Mouse (Mus musculus): ENCODE measurements around the gene Rnf126. TPM values are rescaled to one million over a fixed set of nuclear protein-coding genes. Genes with fewer than 3 reads are reported as not detected.
A peak's percentile ranks its signal among the peaks of the same experiment; 100 is the strongest.

Rnf126 gene
- polyA plus RNA-seq, 1 experiment from 2014 or later = 91.6 TPM

DNA sequence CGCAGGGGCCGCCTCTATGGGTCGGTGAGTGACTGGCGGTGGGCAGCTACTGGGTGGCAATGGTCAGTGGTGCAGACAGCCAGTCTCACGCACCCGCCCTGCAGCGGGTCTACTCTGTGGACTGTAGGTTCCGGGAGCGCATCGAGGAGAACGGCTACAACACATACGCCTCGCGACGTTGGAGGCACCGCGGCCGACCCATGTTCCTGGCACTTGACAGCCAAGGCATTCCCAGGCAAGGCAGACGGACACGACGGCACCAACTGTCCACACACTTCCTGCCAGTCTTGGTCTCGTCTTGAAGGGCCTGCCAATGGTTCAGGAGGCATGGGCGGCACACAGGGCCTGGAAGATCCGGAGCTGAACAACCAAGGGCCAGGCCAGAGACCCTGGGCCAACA, 10.1 kb downstream of the Rnf126 start:
- no peak overlapping the region for H3K27ac ChIP-seq
- no peak for ATAC-seq
- WGBS = 89% methylated on average over 24 of the region's 24 CpGs
- H3K4me3 ChIP-seq (replicated peaks) = no peak overlapping the region
- H3K9me3 ChIP-seq = no peaks in the 10 kb centered on the region
- no peaks in the 10 kb centered on the region for H3K27me3 ChIP-seq (replicated peaks)
- peaks cover 9% of the 10 kb centered on the region for H3K4me1 ChIP-seq (replicated peaks)
- H3K36me3 ChIP-seq = peaks cover 38% of the 10 kb centered on the region
- no peak overlapping the region for H3K4me2 ChIP-seq (replicated peaks)
- no peak overlapping the region for H3K9ac ChIP-seq

- no peaks in the 10 kb centered on the region for H3K9me3 ChIP-seq
- H3K4me2 ChIP-seq (replicated peaks) = no peak overlapping the region
- H3K27me3 ChIP-seq (replicated peaks) = no peaks in the 10 kb centered on the region
- peaks cover 30% of the 10 kb centered on the region for H3K36me3 ChIP-seq
- ATAC-seq = no peak
- H3K9ac ChIP-seq = no peak overlapping the region
- no peak overlapping the region for H3K27ac ChIP-seq
- H3K4me3 ChIP-seq (replicated peaks) = no peak overlapping the region
- 80% methylated on average over 3 of the region's 3 CpGs for WGBS
- peaks cover 9% of the 10 kb centered on the region for H3K4me1 ChIP-seq (replicated peaks)
These were observed 10.9 kb downstream of the Rnf126 start for GRCm38 (mm10) chr10:79755854-79756253.

DNA sequence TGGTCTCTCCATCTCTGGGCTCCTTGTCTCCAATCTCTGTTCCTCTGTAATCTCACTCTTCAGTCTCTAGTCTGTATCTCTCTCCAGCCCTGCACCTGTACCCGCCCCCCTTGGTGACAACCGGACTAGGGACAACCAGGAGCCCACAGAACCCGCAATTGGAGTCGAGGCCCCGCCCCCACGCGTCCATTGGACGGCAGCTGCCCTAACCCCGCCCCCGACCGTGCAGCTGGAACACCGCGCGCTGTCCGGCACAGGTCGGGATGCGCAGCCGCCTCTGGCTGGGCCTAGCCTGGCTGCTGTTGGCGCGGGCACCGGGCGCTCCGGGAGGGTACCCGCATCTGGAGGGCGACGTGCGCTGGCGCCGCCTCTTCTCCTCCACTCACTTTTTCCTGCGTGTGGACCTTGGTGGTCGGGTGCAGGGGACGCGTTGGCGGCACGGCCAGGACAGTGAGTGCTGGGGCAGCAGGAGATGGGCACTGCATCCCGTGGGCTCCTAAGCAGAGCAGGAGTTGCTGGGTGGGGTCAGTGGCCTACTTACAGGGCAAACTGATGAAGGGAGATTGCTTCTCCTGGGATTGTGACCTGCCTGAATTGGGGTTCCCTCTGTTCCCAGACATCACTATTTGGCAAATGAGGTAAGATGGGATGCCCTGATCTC, 11.8 kb downstream of the Rnf126 start, which contains the start of gene Fgf22:
TSS of gene Fgf22 (plus strand) at position 221 of the 661 bp plus-strand sequence.
- Histone ChIP-seq H3K4me3 (replicated peaks) (peak within 1 kb of the TSS; percentile 29), H3K4me1 (replicated peaks) (peaks cover 9% of the 10 kb centered on the region), H3K4me2 (replicated peaks) (peak within 1 kb of the TSS; percentile 65), H3K36me3 (peaks cover 21% of the 10 kb centered on the region), H3K27ac (no peak within 1 kb of the TSS), H3K9me3 (no peaks in the 10 kb centered on the region), H3K27me3 (replicated peaks) (no peaks in the 10 kb centered on the region), H3K9ac (peak within 1 kb of the TSS; percentile 43)
- 1% methylated on average over 36 of the region's 36 CpGs for WGBS
- peak; percentile 86 for ATAC-seq

DNA sequence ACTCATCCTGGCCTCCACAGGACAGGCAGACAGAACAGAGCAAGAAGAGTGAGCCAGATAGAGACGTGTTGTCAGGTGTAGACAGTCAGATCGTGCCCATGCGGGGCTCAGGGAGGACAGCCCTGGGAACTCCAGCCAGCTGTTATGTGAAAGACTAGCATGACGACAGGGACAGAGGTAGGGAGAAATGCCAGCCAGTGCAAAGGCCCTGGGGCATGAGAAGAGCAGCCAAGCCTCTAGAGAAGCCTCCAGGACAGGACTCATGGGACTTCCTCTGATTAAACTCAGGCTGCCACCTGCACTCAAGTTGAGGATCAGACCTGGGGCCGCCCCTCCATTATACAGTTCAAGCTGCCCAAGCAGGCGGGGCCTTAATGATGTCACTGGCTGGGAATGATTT, 18.3 kb downstream of the Rnf126 start:
- H3K36me3 ChIP-seq = peaks cover 4% of the 10 kb centered on the region; the same call in 1 of the 2 replicates
- H3K9me3 ChIP-seq = no peaks in the 10 kb centered on the region
- no peak for ATAC-seq
- peaks cover 12% of the 10 kb centered on the region; the same call in 1 of the 2 replicates for H3K4me1 ChIP-seq (replicated peaks)
- H3K4me2 ChIP-seq (replicated peaks) = no peak overlapping the region
- H3K4me3 ChIP-seq (replicated peaks) = no peak overlapping the region
- H3K27me3 ChIP-seq (replicated peaks) = no peaks in the 10 kb centered on the region
- no peak overlapping the region for H3K9ac ChIP-seq
- WGBS = 85% methylated on average over 6 of the region's 6 CpGs
- no peak overlapping the region for H3K27ac ChIP-seq

DNA sequence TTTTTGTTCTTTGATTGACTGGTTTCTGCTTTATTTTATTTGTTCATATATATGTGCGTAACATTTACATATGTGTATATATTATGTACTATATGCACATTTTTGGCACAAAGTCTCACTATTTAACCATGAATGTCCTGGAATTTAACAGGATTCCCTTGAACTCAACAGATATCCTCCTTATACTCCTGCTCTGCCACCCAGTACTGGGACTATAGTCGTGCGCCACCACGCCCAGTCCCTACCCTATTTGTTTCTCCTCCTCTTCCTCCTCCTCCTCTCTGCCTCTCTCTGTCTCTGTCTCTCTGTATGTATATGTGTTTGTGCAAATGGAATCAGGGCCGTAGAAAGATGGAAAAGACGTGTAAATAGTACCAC, 20.0 kb downstream of the Rnf126 start:
- ATAC-seq = peak; percentile 72
- H3K4me2 ChIP-seq (replicated peaks) = peak overlapping the region; percentile 57
- peaks cover 12% of the 10 kb centered on the region; the same call in 1 of the 2 replicates for H3K4me1 ChIP-seq (replicated peaks)
- H3K27me3 ChIP-seq (replicated peaks) = no peaks in the 10 kb centered on the region
- no peaks in the 10 kb centered on the region for H3K9me3 ChIP-seq
- H3K4me3 ChIP-seq (replicated peaks) = no peak overlapping the region; the same call in 1 of the 2 replicates
- peak overlapping the region; percentile 39; the same call in 1 of the 2 replicates for H3K9ac ChIP-seq
- H3K27ac ChIP-seq = no peak overlapping the region
- WGBS = 20% methylated on average over 6 of the region's 6 CpGs
- peaks cover 19% of the 10 kb centered on the region for H3K36me3 ChIP-seq

GRCm38 (mm10) chr10:79745898-79746773, 20.6 kb downstream of the Rnf126 start, which contains the start of gene Polrmt:
TSS of gene Polrmt (minus strand) at chr10:79746581.
- H3K9me3 ChIP-seq = peaks cover 3% of the 10 kb centered on the region
- H3K4me1 ChIP-seq (replicated peaks) = peaks cover 12% of the 10 kb centered on the region; the same call in 1 of the 2 replicates
- H3K4me2 ChIP-seq (replicated peaks) = peak within 1 kb of the TSS; percentile 57
- H3K27me3 ChIP-seq (replicated peaks) = no peaks in the 10 kb centered on the region
- peaks cover 26% of the 10 kb centered on the region for H3K36me3 ChIP-seq
- peak within 1 kb of the TSS; percentile 52 for H3K4me3 ChIP-seq (replicated peaks)
- peak within 1 kb of the TSS; percentile 53 for H3K9ac ChIP-seq
- peak; percentile 98 for ATAC-seq
- 2% methylated on average over 38 of the region's 38 CpGs for WGBS
- no peak within 1 kb of the TSS for H3K27ac ChIP-seq

DNA sequence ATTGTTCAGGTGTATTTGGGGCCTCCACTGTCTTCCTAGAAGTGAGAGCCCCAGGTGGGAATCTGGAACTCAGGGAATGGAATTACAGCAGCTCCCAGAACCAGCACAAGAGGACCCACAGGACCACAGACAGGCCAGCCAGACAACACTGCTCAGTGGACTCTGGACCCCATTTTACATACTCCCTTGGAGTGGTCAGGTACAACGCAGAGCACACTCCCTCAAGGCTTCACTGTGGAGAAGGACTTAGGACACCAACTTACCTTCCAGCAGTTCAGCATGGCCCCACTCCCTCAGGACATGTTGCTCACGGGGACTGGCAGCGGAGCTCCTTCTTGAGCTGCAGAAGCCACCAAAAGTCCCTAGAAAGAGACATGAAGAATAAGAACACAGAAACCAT, 21.3 kb downstream of the Rnf126 start:
- H3K4me1 ChIP-seq (replicated peaks) = peaks cover 12% of the 10 kb centered on the region; the same call in 1 of the 2 replicates
- H3K27ac ChIP-seq = no peak overlapping the region
- peak overlapping the region; percentile 56 for H3K4me2 ChIP-seq (replicated peaks)
- H3K4me3 ChIP-seq (replicated peaks) = peak overlapping the region; percentile 52
- H3K36me3 ChIP-seq = peaks cover 33% of the 10 kb centered on the region
- no peaks in the 10 kb centered on the region for H3K27me3 ChIP-seq (replicated peaks)
- no peak overlapping the region for H3K9ac ChIP-seq
- H3K9me3 ChIP-seq = peaks cover 7% of the 10 kb centered on the region
- peak; percentile 20; the same call in 1 of the 2 replicates for ATAC-seq
- WGBS = 91% methylated on average over 3 of the region's 3 CpGs

- H3K4me1 ChIP-seq (replicated peaks) = peaks cover 12% of the 10 kb centered on the region; the same call in 1 of the 2 replicates
- H3K4me2 ChIP-seq (replicated peaks) = no peak overlapping the region
- peaks cover 18% of the 10 kb centered on the region for H3K9me3 ChIP-seq
- 93% methylated on average over 15 of the region's 15 CpGs for WGBS
- no peak overlapping the region for H3K4me3 ChIP-seq (replicated peaks)
- H3K9ac ChIP-seq = no peak overlapping the region
- ATAC-seq = no peak
- peaks cover 49% of the 10 kb centered on the region for H3K36me3 ChIP-seq
- H3K27me3 ChIP-seq (replicated peaks) = no peaks in the 10 kb centered on the region
- no peak overlapping the region for H3K27ac ChIP-seq
These were observed 22.9 kb downstream of the Rnf126 start for GRCm38 (mm10) chr10:79743650-79744365.

- peaks cover 12% of the 10 kb centered on the region; the same call in 1 of the 2 replicates for H3K4me1 ChIP-seq (replicated peaks)
- no peak for ATAC-seq
- no peak overlapping the region for H3K9ac ChIP-seq
- H3K9me3 ChIP-seq = peaks cover 22% of the 10 kb centered on the region
- WGBS = 91% methylated on average over 11 of the region's 11 CpGs
- H3K27me3 ChIP-seq (replicated peaks) = no peaks in the 10 kb centered on the region
- peaks cover 55% of the 10 kb centered on the region for H3K36me3 ChIP-seq
- no peak overlapping the region for H3K4me2 ChIP-seq (replicated peaks)
- no peak overlapping the region for H3K4me3 ChIP-seq (replicated peaks)
- H3K27ac ChIP-seq = no peak overlapping the region
These were observed 23.6 kb downstream of the Rnf126 start for GRCm38 (mm10) chr10:79743161-79743560.

DNA sequence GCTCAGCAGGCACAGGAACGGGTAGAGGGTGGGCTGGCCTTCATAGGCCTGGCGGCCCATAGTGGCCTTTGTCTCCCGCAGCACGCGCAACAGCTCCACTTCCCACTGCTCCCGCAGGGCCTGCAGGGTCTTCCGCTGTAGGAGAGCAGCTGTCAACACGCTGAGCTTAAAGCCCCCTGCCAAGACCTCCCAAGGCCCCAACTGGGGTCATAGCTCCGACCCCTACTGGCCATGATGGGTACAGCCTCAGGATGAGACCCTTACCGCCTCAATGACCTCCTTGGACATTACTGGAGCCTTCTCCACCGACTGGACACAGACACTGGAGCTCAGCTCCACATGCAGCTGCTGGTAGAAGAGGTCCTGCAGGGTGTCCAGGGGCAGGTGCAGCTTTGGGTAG, 25.9 kb downstream of the Rnf126 start:
- no peaks in the 10 kb centered on the region; the same call in 1 of the 2 replicates for H3K27me3 ChIP-seq (replicated peaks)
- WGBS = 79% methylated on average over 11 of the region's 11 CpGs
- H3K9ac ChIP-seq = no peak overlapping the region
- peaks cover 78% of the 10 kb centered on the region for H3K36me3 ChIP-seq
- H3K4me2 ChIP-seq (replicated peaks) = no peak overlapping the region
- H3K27ac ChIP-seq = no peak overlapping the region
- ATAC-seq = no peak
- no peak overlapping the region for H3K4me3 ChIP-seq (replicated peaks)
- peaks cover 22% of the 10 kb centered on the region for H3K9me3 ChIP-seq
- H3K4me1 ChIP-seq (replicated peaks) = peaks cover 6% of the 10 kb centered on the region; the same call in 1 of the 2 replicates

- H3K27me3 ChIP-seq (replicated peaks) = no peaks in the 10 kb centered on the region; the same call in 1 of the 2 replicates
- no peak overlapping the region for H3K4me3 ChIP-seq (replicated peaks)
- H3K4me2 ChIP-seq (replicated peaks) = no peak overlapping the region
- no peaks in the 10 kb centered on the region for H3K4me1 ChIP-seq (replicated peaks)
- H3K36me3 ChIP-seq = peaks cover 93% of the 10 kb centered on the region
- H3K27ac ChIP-seq = no peak overlapping the region
- peaks cover 22% of the 10 kb centered on the region for H3K9me3 ChIP-seq
- WGBS = 98% methylated on average over 28 of the region's 28 CpGs
- no peak for ATAC-seq
- no peak overlapping the region for H3K9ac ChIP-seq
These were observed 27.5 kb downstream of the Rnf126 start for GRCm38 (mm10) chr10:79739234-79739633.

- ATAC-seq = no peak
- Histone ChIP-seq H3K36me3 (peaks cover 93% of the 10 kb centered on the region), H3K27ac (no peak overlapping the region), H3K9ac (no peak overlapping the region), H3K4me2 (replicated peaks) (no peak overlapping the region), H3K4me1 (replicated peaks) (no peaks in the 10 kb centered on the region), H3K9me3 (peaks cover 22% of the 10 kb centered on the region), H3K4me3 (replicated peaks) (no peak overlapping the region), H3K27me3 (replicated peaks) (no peaks in the 10 kb centered on the region; the same call in 1 of the 2 replicates)
- WGBS = 93% methylated on average over 10 of the region's 10 CpGs
These were observed 28.5 kb downstream of the Rnf126 start for GRCm38 (mm10) chr10:79738259-79738658.

Data from intestine, embryonic 15.5 days (tissue).